Mouse (Mus musculus) forebrain, postnatal 0 days (tissue): ENCODE results near the gene Cdk2ap2. TPM values are rescaled to one million over a fixed set of nuclear protein-coding genes. Genes with fewer than 3 reads are reported as not detected.
A peak's percentile ranks its signal among the peaks of the same experiment; 100 is the strongest.
"Not testable (repeated sequence)": the region's sequence is repeated elsewhere in the genome, so short reads cannot be mapped to it uniquely, and the experiment has no call there.

Experiments used
- ATAC-seq: fragments of 200-750 bp; cut with Nextera tagmentation; 2 replicates; pipeline ENCODE4 v1.8.0; 2017; ENCODE audit warnings: mild to moderate bottlenecking, moderate library complexity
- DNase-seq: peaks from one replicate; pipeline ENCODE4 v3.0.0-alpha.2; 2015
- H3K27ac ChIP-seq: fragments of 300-500 bp; sonication (generic); 2 replicates; pipeline ENCODE4 v1.5.1; 2014; ENCODE audit warnings: low read depth, mild to moderate bottlenecking, antibody characterized with exemption, low read length, moderate library complexity, mixed read lengths
- H3K27me3 ChIP-seq: fragments of 300-500 bp; sonication (generic); 2 replicates; pipeline ENCODE4 v1.6.1; 2014; ENCODE audit warnings: mild to moderate bottlenecking, low read length, mixed read lengths; ENCODE audit not compliant: insufficient read depth
- H3K36me3 ChIP-seq: fragments of 300-500 bp; sonication (generic); 2 replicates; pipeline ENCODE4 v1.6.1; 2014; ENCODE audit warnings: mild to moderate bottlenecking, moderate library complexity; ENCODE audit not compliant: insufficient read depth
- H3K4me1 ChIP-seq: fragments of 300-500 bp; sonication (generic); 2 replicates; pipeline ENCODE4 v1.6.1; 2014; ENCODE audit warnings: antibody characterized with exemption; ENCODE audit not compliant: insufficient read depth
- H3K4me2 ChIP-seq: fragments of 300-500 bp; sonication (generic); 2 replicates; pipeline ENCODE4 v1.6.1; 2014; ENCODE audit warnings: low read depth, mild to moderate bottlenecking, moderate library complexity
- H3K4me3 ChIP-seq: fragments of 300-500 bp; sonication (generic); 2 replicates; pipeline ENCODE4 v1.5.1; 2014; ENCODE audit warnings: low read depth, low read length, mixed read lengths
- H3K9ac ChIP-seq: fragments of 300-500 bp; sonication (generic); 2 replicates; pipeline ENCODE4 v1.6.1; 2014; ENCODE audit warnings: mild to moderate bottlenecking
- H3K9me3 ChIP-seq: fragments of 300-500 bp; sonication (generic); 2 replicates; pipeline ENCODE4 v1.6.1; 2016; ENCODE audit warnings: low read length
- CTCF ChIP-seq: sonication (generic); IDR thresholded peaks from 2 replicates; pipeline ENCODE4 v1.5.1; 2016; ENCODE audit warnings: antibody characterized with exemption, control low read depth, low read depth
- WGBS: fragments of 180-500 bp; shearing (Covaris S2); extraction: QIAGEN DNeasy Blood & Tissue Kit; methylation state at CpG from one replicate; pipeline ENCODE4 v1.1.7; 2014; 5-methylcytosine and 5-hydroxymethylcytosine counted together
- polyA plus RNA-seq: library from polyadenylated mRNA; unstranded; fragments of >200 nt; fragmentation: Nextera tagmentation; extraction: Ambion mirVana; gene quantifications from 2 replicates; pipeline ENCODE4 v1.2.1, GENCODE M21; 2015
- total RNA-seq: library from RNA; depleted of rRNA; stranded (reverse); fragments of >200 nt; gene quantifications from 2 replicates; pipeline ENCODE4 v1.2.3, GENCODE M21; 2014; rRNA removed

Gene Cdk2ap2
- total RNA-seq (34.4 and 35.4 TPM in 2 replicates), polyA plus RNA-seq (59.9 and 65.4 TPM in 2 replicates)

DNA sequence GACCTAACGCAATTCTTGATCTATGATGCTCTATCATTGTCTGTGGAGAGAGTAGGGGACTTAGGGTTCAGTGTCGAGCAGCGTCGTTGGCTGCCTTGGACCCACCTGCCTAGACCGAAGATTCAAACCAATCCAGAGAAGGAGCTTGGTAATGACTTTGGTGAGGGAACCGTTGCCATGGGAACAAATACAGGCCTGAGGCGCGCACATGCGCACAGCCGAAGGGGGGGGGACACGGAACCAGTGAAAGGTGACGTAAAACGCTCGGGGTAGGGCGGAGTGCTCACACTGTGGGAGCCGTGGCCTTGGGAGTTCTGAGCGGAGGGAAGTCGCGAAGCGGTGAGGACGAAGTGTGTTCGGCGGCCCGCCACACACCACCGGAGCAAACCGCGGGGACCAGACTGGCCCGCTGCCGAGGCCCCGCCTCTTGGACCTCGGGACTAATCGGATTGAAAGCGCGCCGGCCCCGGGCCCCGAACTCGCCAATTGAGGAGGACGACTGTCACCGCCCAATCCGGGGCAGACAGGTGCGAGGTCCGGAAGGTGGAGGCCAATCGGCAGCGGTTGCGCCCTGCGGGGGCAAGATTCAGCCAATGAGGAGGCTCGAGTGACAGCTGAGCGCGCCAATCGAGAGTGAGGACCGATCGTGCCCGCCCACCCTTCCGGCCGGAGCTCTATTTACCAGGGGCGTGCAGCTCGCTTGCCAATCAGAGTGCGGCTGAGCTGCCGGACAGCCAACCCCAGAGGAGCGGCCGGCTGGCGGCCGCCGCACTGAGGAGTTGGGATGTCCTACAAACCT lies at the start of gene Cdk2ap2:
Gene Cdk2ap2 (plus strand): TSS at position 541 of the 799 bp plus-strand sequence.
- 2% methylated on average over 63 of the region's 65 CpGs for WGBS
- peak; percentile 94 for ATAC-seq
- Histone ChIP-seq H3K27ac (peak within 1 kb of the TSS; percentile 80), H3K9ac (peak within 1 kb of the TSS; percentile 51), H3K27me3 (no peaks in the 10 kb centered on the region), H3K4me3 (peak within 1 kb of the TSS; percentile 56), H3K36me3 (no peaks in the 10 kb centered on the region), H3K9me3 (no peaks in the 10 kb centered on the region), H3K4me2 (peak within 1 kb of the TSS; percentile 72), H3K4me1 (0 out of 2 replicates have a peak, but pooled peaks cover 11% of the 10 kb centered on the region)
- TF ChIP-seq CTCF, result no peak
- peak; percentile 99 for DNase-seq

DNA sequence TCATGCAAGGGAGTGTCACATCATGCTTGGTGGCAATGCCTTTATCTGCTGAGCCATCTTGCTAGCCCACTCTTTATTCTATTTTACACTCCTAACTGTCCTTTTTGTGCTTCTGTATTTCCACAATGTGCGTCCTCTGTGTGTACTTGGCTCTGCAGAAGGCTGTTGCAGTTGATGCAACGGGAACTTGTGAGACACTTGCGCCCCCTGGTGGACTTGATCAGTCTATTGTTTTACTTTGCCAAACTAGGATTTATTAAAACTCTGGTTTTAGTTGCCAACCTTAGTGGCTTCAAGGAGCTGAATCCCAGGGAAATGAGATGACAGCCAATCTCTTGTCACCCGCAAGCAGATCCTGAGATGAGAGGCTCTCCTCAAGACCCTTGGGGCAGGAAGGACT lies 49.1 kb upstream of the Cdk2ap2 start:
- TF ChIP-seq CTCF, result peak; percentile 77
- no peaks in the 10 kb centered on the region for H3K36me3 ChIP-seq
- H3K4me1 ChIP-seq, result no peaks in the 10 kb centered on the region
- no peak overlapping the region for H3K9ac ChIP-seq
- H3K9me3 ChIP-seq, result no peaks in the 10 kb centered on the region
- WGBS, result 8% methylated on average over 4 of the region's 4 CpGs
- ATAC-seq (no peak), DNase-seq (peak; percentile 84)
- H3K4me2 ChIP-seq, result no peak overlapping the region
- H3K27ac ChIP-seq, result no peak overlapping the region
- H3K4me3 ChIP-seq, result no peak overlapping the region
- H3K27me3 ChIP-seq, result no peaks in the 10 kb centered on the region

GRCm38 (mm10) chr19:4049069-4049468 lies 47.9 kb upstream of the Cdk2ap2 start:
- not testable (repeated sequence) for H3K27me3 ChIP-seq, H3K4me3 ChIP-seq, ATAC-seq, H3K4me1 ChIP-seq, H3K27ac ChIP-seq, H3K9me3 ChIP-seq, DNase-seq, H3K4me2 ChIP-seq, H3K36me3 ChIP-seq, H3K9ac ChIP-seq
- 0 out of 2 replicates have a peak, but pooled peaks have one; percentile 3 for TF ChIP-seq CTCF
- 80% methylated on average over 5 of the region's 5 CpGs for WGBS

DNA sequence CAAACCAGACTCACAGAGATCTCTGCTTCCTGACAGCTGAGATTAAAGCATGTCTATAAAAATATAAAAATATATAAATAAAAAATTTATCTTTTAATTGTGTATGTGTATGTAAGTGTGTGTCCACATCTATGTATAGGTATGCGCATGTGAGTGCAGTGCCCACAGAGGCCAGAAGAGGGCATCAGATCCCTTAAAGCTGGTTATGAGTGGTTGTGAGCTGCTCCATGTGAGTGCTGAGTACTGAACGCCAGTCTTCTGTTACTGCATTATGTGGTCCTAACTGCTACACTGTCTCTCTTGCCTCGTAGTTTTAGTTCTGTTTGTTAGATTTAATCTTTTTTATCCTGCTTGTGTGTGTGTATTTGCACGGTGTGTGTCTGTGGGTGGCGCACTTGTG lies 46.0 kb upstream of the Cdk2ap2 start:
- Histone ChIP-seq H3K9me3 (no peaks in the 10 kb centered on the region), H3K9ac (no peak overlapping the region), H3K27ac (no peak overlapping the region), H3K36me3 (no peaks in the 10 kb centered on the region), H3K4me2 (no peak overlapping the region), H3K27me3 (no peaks in the 10 kb centered on the region), H3K4me3 (no peak overlapping the region), H3K4me1 (no peaks in the 10 kb centered on the region)
- TF ChIP-seq CTCF, result no peak; the same call in 1 of the 2 replicates
- WGBS, result 96% methylated on average over 5 of the region's 5 CpGs
- DNase-seq, result no peak
- no peak for ATAC-seq

DNA sequence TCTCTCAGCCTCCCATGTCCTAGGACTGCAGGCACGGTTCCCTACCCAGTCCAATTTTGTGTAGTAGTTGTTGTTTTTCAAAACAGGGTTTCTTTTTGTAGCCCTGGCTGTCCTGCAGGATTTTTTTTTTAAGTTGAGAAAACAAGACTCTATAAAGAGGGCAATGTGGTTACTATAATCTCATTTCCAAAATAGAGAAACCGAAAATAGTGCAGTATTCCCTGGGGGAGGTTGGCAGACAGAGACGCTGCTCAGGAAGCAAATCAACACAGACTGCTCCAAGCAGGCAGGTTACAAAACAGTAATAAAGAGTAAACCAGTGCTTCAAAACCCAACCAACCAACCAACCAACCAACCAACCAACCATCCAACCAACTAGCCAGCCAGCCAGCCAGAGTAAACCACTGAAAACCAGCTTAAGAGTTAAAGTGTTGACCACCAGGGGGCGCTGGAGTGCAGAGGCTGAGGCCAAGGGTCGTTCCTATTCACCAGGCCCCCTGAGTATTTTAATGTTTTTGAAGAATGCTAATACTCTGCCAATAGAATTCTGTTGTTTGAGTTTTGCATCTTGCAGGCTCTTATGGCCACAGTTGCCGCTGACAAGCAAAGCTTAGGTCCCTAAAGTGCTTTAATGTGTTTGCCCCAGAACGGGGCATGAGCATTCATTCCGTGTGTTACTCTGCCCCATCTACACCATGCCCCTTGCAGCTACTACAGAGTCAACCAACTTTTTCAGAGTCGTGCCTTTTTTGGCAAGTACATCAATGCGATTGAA lies 45.1 kb upstream of the Cdk2ap2 start:
- TF ChIP-seq CTCF, result peak; percentile 72
- DNase-seq (peak; percentile 31), ATAC-seq (no peak)
- no peaks in the 10 kb centered on the region for H3K36me3 ChIP-seq
- no peak overlapping the region for H3K27ac ChIP-seq
- no peaks in the 10 kb centered on the region for H3K27me3 ChIP-seq
- H3K9me3 ChIP-seq, result no peaks in the 10 kb centered on the region
- no peak overlapping the region for H3K9ac ChIP-seq
- no peak overlapping the region for H3K4me2 ChIP-seq
- no peak overlapping the region for H3K4me3 ChIP-seq
- H3K4me1 ChIP-seq, result no peaks in the 10 kb centered on the region
- 53% methylated on average over 10 of the region's 10 CpGs for WGBS

DNA sequence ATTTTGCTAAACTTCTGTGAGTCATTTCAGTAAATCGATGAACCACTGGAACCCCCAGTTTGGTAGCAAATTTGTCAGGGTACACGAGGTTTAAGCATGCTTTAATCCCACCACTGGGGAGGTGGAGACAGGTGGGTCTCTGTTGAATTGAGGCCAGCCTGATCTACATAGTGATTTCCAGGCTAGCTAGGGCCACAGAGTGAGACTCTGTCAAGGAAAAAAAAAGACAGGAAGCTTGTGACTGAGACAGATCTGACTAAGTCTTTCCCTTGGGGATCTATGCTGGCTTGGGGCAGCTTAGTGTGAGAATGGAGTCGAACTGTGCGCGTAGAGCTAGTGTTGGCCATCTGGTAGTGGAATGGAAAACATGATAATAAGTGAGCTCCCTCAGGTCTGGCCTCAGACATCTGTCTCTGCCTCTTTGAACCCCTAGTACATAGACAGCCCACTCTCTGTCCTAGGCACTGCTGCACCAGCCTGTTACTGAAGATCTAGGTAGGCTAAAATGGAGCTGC lies 44.4 kb upstream of the Cdk2ap2 start:
- Histone ChIP-seq H3K4me3 (no peak overlapping the region), H3K27me3 (no peaks in the 10 kb centered on the region), H3K9ac (no peak overlapping the region), H3K9me3 (no peaks in the 10 kb centered on the region), H3K36me3 (no peaks in the 10 kb centered on the region), H3K4me2 (no peak overlapping the region), H3K4me1 (no peaks in the 10 kb centered on the region), H3K27ac (no peak overlapping the region)
- no peak for DNase-seq
- no peak for ATAC-seq
- no peak for TF ChIP-seq CTCF
- WGBS, result 85% methylated on average over 5 of the region's 5 CpGs
